In genomic region chr2:30708001-30708683, GRCm38 (mm10) we compare ENCODE assay signal across 8 mouse cellular contexts.
DNase-seq lines count a peak whose midpoint lies in the region; ATAC-seq and TF ChIP-seq lines count a peak whose summit lies in the region.

No protein-coding gene starts in this region.

- peak overlapping the region; percentile 78 for H3K9ac ChIP-seq in forebrain, embryonic 11.5 days (ENCODE audit: low read length)
- peak overlapping the region; percentile 69 for H3K9ac ChIP-seq in heart, postnatal 0 days (replicated peaks; ENCODE audit: low read depth, low read length)
- peak overlapping the region; percentile 81 for H3K9ac ChIP-seq in lung, embryonic 16.5 days (ENCODE audit: low read length)

- H3K27ac ChIP-seq in forebrain, embryonic 11.5 days (ENCODE audit: low read depth, low read length), result peak overlapping the region; percentile 98
- peak overlapping the region; percentile 98 for H3K27ac ChIP-seq in heart, postnatal 0 days (ENCODE audit: low read depth)
- H3K27ac ChIP-seq in lung, embryonic 16.5 days (ENCODE audit: low read length), result peak overlapping the region; percentile 100

- under 1% methylated on average over 45 of the region's 48 CpGs for WGBS in forebrain, embryonic 11.5 days
- WGBS in heart, postnatal 0 days, result 7% methylated on average over 45 of the region's 48 CpGs
- under 1% methylated on average over 30 of the region's 48 CpGs for WGBS in lung, embryonic 16.5 days

- TF ChIP-seq EP300 in heart, postnatal 0 days (IDR thresholded peaks at IDR 0.05; ENCODE audit: low read depth), result no peak

- H3K4me3 ChIP-seq in forebrain, embryonic 11.5 days (ENCODE audit: low read depth, low read length), result peak overlapping the region; percentile 34
- H3K4me3 ChIP-seq in heart, postnatal 0 days (ENCODE audit: low read depth, low read length), result peak overlapping the region; percentile 46
- H3K4me3 ChIP-seq in lung, embryonic 16.5 days (ENCODE audit: low read length), result peak overlapping the region; percentile 44

- peak; percentile 84 to 91 for DNase-seq in adrenal gland, postnatal 36 days
- peak; percentile 85 for DNase-seq in forebrain, embryonic 11.5 days (ENCODE audit: low spot score)
- peak; percentile 74 for DNase-seq in heart, postnatal 0 days (ENCODE audit: low spot score)
- peak; percentile 95 for DNase-seq in kidney, postnatal 14 days
- peak; percentile 87 to 89 for DNase-seq in right cerebral cortex, postnatal 10 days (ENCODE audit: low spot score in 2 of 2)

- TF ChIP-seq CTCF in heart, postnatal 0 days (IDR thresholded peaks at IDR 0.05; ENCODE audit: low read depth), result no peak

- peak overlapping the region; percentile 81 for H3K4me2 ChIP-seq in forebrain, embryonic 11.5 days (ENCODE audit: low read depth, low read length, severe bottlenecking)
- H3K4me2 ChIP-seq in heart, postnatal 0 days (ENCODE audit: low read depth, low read length), result peak overlapping the region; percentile 88
- H3K4me2 ChIP-seq in lung, embryonic 16.5 days (ENCODE audit: low read depth, low read length), result peak overlapping the region; percentile 79

- peaks cover 51% of the 10 kb centered on the region for H3K4me1 ChIP-seq in forebrain, embryonic 11.5 days (replicated peaks; ENCODE audit: control insufficient read depth, insufficient read depth, low read length)
- peaks cover 27% of the 10 kb centered on the region for H3K4me1 ChIP-seq in heart, postnatal 0 days (ENCODE audit: control insufficient read depth, insufficient read depth)
- H3K4me1 ChIP-seq in lung, embryonic 16.5 days (replicated peaks; ENCODE audit: control insufficient read depth, insufficient read depth, low read length), result peaks cover 48% of the 10 kb centered on the region

- no peaks in the 10 kb centered on the region for H3K9me3 ChIP-seq in forebrain, embryonic 11.5 days (ENCODE audit: control insufficient read depth, low read length)
- no peaks in the 10 kb centered on the region for H3K9me3 ChIP-seq in heart, postnatal 0 days (replicated peaks; ENCODE audit: control insufficient read depth, low read length)
- no peaks in the 10 kb centered on the region for H3K9me3 ChIP-seq in lung, embryonic 16.5 days (ENCODE audit: control insufficient read depth, low read length)

- no peaks in the 10 kb centered on the region for H3K36me3 ChIP-seq in forebrain, embryonic 11.5 days (ENCODE audit: control insufficient read depth, insufficient read depth, low read length)
- H3K36me3 ChIP-seq in heart, postnatal 0 days (replicated peaks; ENCODE audit: control insufficient read depth, insufficient read depth, low read length), result no peaks in the 10 kb centered on the region
- no peaks in the 10 kb centered on the region for H3K36me3 ChIP-seq in lung, embryonic 16.5 days (ENCODE audit: control insufficient read depth, insufficient read depth, low read length)

- no peaks in the 10 kb centered on the region for H3K27me3 ChIP-seq in forebrain, embryonic 11.5 days (ENCODE audit: control insufficient read depth, insufficient read depth, low read length)
- H3K27me3 ChIP-seq in heart, postnatal 0 days (ENCODE audit: control insufficient read depth, insufficient read depth, low read length), result no peaks in the 10 kb centered on the region
- H3K27me3 ChIP-seq in lung, embryonic 16.5 days (ENCODE audit: control insufficient read depth, insufficient read depth, low read depth, low read length), result no peaks in the 10 kb centered on the region

- ATAC-seq in CD4-positive, CD25-positive, alpha-beta regulatory T cell, adult 4 months, result peak; percentile 33
- peak; percentile 62 for ATAC-seq in forebrain, embryonic 11.5 days (replicated peaks; ENCODE audit: low FRiP score)
- ATAC-seq in heart, postnatal 0 days (ENCODE audit: insufficient read depth, low read depth), result peak; percentile 70
- peak; percentile 81 for ATAC-seq in lung, embryonic 16.5 days (ENCODE audit: low read depth)
- no peak for ATAC-seq in megakaryocyte progenitor cell, adult 5-6 weeks (replicated peaks; ENCODE audit: poor library complexity)
